Mouse (Mus musculus) forebrain, postnatal 0 days (tissue): Measurements from ENCODE around the gene Pepd. TPM values are rescaled to one million over a fixed set of nuclear protein-coding genes. Genes with fewer than 3 reads are reported as not detected.

ENCODE experiments used
- ATAC-seq: fragments of 200-750 bp; cut with Nextera tagmentation; 2 replicates; pipeline ENCODE4 v1.8.0; 2017; ENCODE audit warnings: mild to moderate bottlenecking, moderate library complexity
- DNase-seq: peaks from one replicate; pipeline ENCODE4 v3.0.0-alpha.2; 2015
- H3K27ac ChIP-seq: fragments of 300-500 bp; sonication (generic); 2 replicates; pipeline ENCODE4 v1.5.1; 2014; ENCODE audit warnings: low read depth, mild to moderate bottlenecking, antibody characterized with exemption, low read length, moderate library complexity, mixed read lengths
- H3K27me3 ChIP-seq: fragments of 300-500 bp; sonication (generic); 2 replicates; pipeline ENCODE4 v1.6.1; 2014; ENCODE audit warnings: mild to moderate bottlenecking, low read length, mixed read lengths; ENCODE audit not compliant: insufficient read depth
- H3K36me3 ChIP-seq: fragments of 300-500 bp; sonication (generic); 2 replicates; pipeline ENCODE4 v1.6.1; 2014; ENCODE audit warnings: mild to moderate bottlenecking, moderate library complexity; ENCODE audit not compliant: insufficient read depth
- H3K4me1 ChIP-seq: fragments of 300-500 bp; sonication (generic); 2 replicates; pipeline ENCODE4 v1.6.1; 2014; ENCODE audit warnings: antibody characterized with exemption; ENCODE audit not compliant: insufficient read depth
- H3K4me2 ChIP-seq: fragments of 300-500 bp; sonication (generic); 2 replicates; pipeline ENCODE4 v1.6.1; 2014; ENCODE audit warnings: low read depth, mild to moderate bottlenecking, moderate library complexity
- H3K4me3 ChIP-seq: fragments of 300-500 bp; sonication (generic); 2 replicates; pipeline ENCODE4 v1.5.1; 2014; ENCODE audit warnings: low read depth, low read length, mixed read lengths
- H3K9ac ChIP-seq: fragments of 300-500 bp; sonication (generic); 2 replicates; pipeline ENCODE4 v1.6.1; 2014; ENCODE audit warnings: mild to moderate bottlenecking
- H3K9me3 ChIP-seq: fragments of 300-500 bp; sonication (generic); 2 replicates; pipeline ENCODE4 v1.6.1; 2016; ENCODE audit warnings: low read length
- CTCF ChIP-seq: sonication (generic); IDR thresholded peaks from 2 replicates; pipeline ENCODE4 v1.5.1; 2016; ENCODE audit warnings: antibody characterized with exemption, control low read depth, low read depth
- WGBS: fragments of 180-500 bp; shearing (Covaris S2); extraction: QIAGEN DNeasy Blood & Tissue Kit; methylation state at CpG from one replicate; pipeline ENCODE4 v1.1.7; 2014; 5-methylcytosine and 5-hydroxymethylcytosine counted together
- polyA plus RNA-seq: library from polyadenylated mRNA; unstranded; fragments of >200 nt; fragmentation: Nextera tagmentation; extraction: Ambion mirVana; gene quantifications from 2 replicates; pipeline ENCODE4 v1.2.1, GENCODE M21; 2015
- total RNA-seq: library from RNA; depleted of rRNA; stranded (reverse); fragments of >200 nt; gene quantifications from 2 replicates; pipeline ENCODE4 v1.2.3, GENCODE M21; 2014

Pepd gene
- total and polyA plus RNA-seq, 2 experiments from 2014 or later: 41.2 to 60.4 TPM

- Histone ChIP-seq H3K27me3 (no peaks in the 10 kb centered on the region), H3K9me3 (no peaks in the 10 kb centered on the region), H3K27ac (no peak overlapping the region), H3K36me3 (no peaks in the 10 kb centered on the region), H3K4me3 (no peak overlapping the region), H3K4me1 (0 out of 2 replicates have a peak, but pooled peaks cover 3% of the 10 kb centered on the region), H3K4me2 (no peak overlapping the region), H3K9ac (no peak overlapping the region)
- WGBS: 97% methylated on average over 1 of the region's 1 CpGs
- DNase-seq (no peak), ATAC-seq (no peak)
- 0 out of 2 replicates have a peak, but pooled peaks have one; percentile 3 for TF ChIP-seq CTCF
Observed at GRCm38 (mm10) chr7:34892845-34893244, 19.3 kb upstream of the Pepd start.

- Histone ChIP-seq H3K9me3 (no peaks in the 10 kb centered on the region), H3K27ac (no peak overlapping the region), H3K9ac (no peak overlapping the region), H3K4me2 (no peak overlapping the region), H3K4me1 (no peaks in the 10 kb centered on the region), H3K27me3 (no peaks in the 10 kb centered on the region), H3K4me3 (no peak overlapping the region), H3K36me3 (no peaks in the 10 kb centered on the region)
- ATAC-seq: no peak
- no peak for TF ChIP-seq CTCF
- 90% methylated on average over 4 of the region's 4 CpGs for WGBS
- DNase-seq: no peak
Observed at GRCm38 (mm10) chr7:34896461-34896860, 15.7 kb upstream of the Pepd start.

- Histone ChIP-seq H3K9me3 (no peaks in the 10 kb centered on the region), H3K27me3 (no peaks in the 10 kb centered on the region), H3K4me1 (no peaks in the 10 kb centered on the region), H3K4me2 (no peak overlapping the region), H3K9ac (no peak overlapping the region), H3K27ac (no peak overlapping the region), H3K4me3 (no peak overlapping the region), H3K36me3 (no peaks in the 10 kb centered on the region)
- peak; percentile 29; the same call in 1 of the 2 replicates for ATAC-seq
- DNase-seq: peak; percentile 47
- 14% methylated on average over 1 of the region's 1 CpGs for WGBS
- no peak for TF ChIP-seq CTCF
Observed at GRCm38 (mm10) chr7:34897058-34897457, 15.1 kb upstream of the Pepd start.

GRCm38 (mm10) chr7:34910096-34911066, 1.8 kb upstream of the Pepd start:
- Histone ChIP-seq H3K4me3 (no peak overlapping the region), H3K4me2 (no peak overlapping the region), H3K4me1 (0 out of 2 replicates have a peak, but pooled peaks cover 4% of the 10 kb centered on the region), H3K27ac (no peak overlapping the region), H3K27me3 (no peaks in the 10 kb centered on the region), H3K36me3 (no peaks in the 10 kb centered on the region), H3K9ac (no peak overlapping the region), H3K9me3 (no peaks in the 10 kb centered on the region)
- 38% methylated on average over 24 of the region's 24 CpGs for WGBS
- ATAC-seq (0 out of 2 replicates have a peak, but pooled peaks have one; percentile 23), DNase-seq (no peak)
- no peak for TF ChIP-seq CTCF

DNA sequence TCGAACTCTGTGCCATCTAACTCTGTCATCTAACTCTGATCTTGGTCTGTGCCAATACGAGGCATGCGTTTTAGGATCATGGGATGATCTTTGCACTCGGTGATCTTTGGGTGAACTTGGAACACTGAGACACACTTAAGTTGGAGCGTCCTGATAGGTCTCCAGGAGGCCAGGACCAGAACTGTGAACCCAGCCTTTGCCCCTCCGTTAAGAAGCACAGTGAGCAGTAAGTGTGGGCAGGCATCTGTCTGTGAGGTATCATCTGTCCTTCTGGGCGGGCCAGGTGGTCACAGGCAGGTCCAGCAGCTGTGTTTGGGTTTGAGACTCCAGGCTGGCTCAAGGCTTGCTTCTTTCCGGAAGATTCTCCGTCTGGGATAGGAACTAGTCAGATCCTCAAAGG, 1.8 kb downstream of the Pepd start:
- Histone ChIP-seq H3K4me3 (no peak overlapping the region), H3K9me3 (no peaks in the 10 kb centered on the region), H3K36me3 (no peaks in the 10 kb centered on the region), H3K4me1 (0 out of 2 replicates have a peak, but pooled peaks cover 4% of the 10 kb centered on the region), H3K27ac (no peak overlapping the region), H3K27me3 (no peaks in the 10 kb centered on the region), H3K9ac (no peak overlapping the region), H3K4me2 (no peak overlapping the region)
- WGBS: 93% methylated on average over 9 of the region's 9 CpGs
- no peak for TF ChIP-seq CTCF
- no peak for DNase-seq
- ATAC-seq: no peak

DNA sequence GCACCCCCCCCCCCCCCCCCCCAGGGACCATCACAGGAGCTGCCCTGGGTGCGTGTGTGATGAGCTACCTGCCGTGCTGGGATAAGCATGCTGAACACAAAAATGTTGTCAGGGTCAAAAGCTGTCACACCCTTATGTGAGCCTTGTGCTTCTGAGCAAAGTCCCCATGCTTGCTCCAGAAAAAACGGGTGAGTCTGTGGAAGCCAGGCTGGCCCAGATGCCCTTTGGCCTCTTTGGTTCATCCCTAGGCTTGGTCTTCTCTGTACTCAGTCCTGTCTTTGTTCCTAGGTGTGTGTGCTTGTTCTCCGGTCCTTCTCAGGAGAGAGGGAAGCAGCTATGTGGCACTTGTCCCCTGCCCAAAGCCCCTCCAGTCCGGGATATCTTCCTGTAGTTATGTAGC, 3.4 kb downstream of the Pepd start:
- H3K4me3 ChIP-seq: no peak overlapping the region
- 90% methylated on average over 5 of the region's 5 CpGs for WGBS
- H3K27me3 ChIP-seq: no peaks in the 10 kb centered on the region
- TF ChIP-seq CTCF: no peak
- no peak overlapping the region for H3K9ac ChIP-seq
- H3K4me1 ChIP-seq: 0 out of 2 replicates have a peak, but pooled peaks cover 4% of the 10 kb centered on the region
- ATAC-seq: no peak
- no peaks in the 10 kb centered on the region for H3K36me3 ChIP-seq
- no peak overlapping the region for H3K4me2 ChIP-seq
- no peak overlapping the region for H3K27ac ChIP-seq
- no peaks in the 10 kb centered on the region for H3K9me3 ChIP-seq
- DNase-seq: no peak

GRCm38 (mm10) chr7:34917558-34917957, 5.4 kb downstream of the Pepd start:
- ATAC-seq: no peak
- Histone ChIP-seq H3K9me3 (no peaks in the 10 kb centered on the region), H3K9ac (no peak overlapping the region), H3K27me3 (no peaks in the 10 kb centered on the region), H3K4me2 (no peak overlapping the region), H3K27ac (no peak overlapping the region), H3K4me3 (no peak overlapping the region), H3K4me1 (0 out of 2 replicates have a peak, but pooled peaks cover 4% of the 10 kb centered on the region), H3K36me3 (no peaks in the 10 kb centered on the region)
- no peak for DNase-seq
- WGBS: 57% methylated on average over 6 of the region's 6 CpGs
- no peak for TF ChIP-seq CTCF
